Mouse (Mus musculus) CH12F3 (cell line): ENCODE measurements at regions not wholly inside any gene's neighbourhood (a gene's known extent, or its start where the extent isn't known, plus 50 kb on each side); places are given as distances from the start of the nearest gene placed in this dataset.

Experiments
- in situ Hi-C: fragments of 300-500 bp; cut with MboI; formaldehyde crosslinking; loops from 2 replicates; pipeline ENCODE4 v1.14.3; 2020; ENCODE audit warnings: low sequenced_read_pairs

- in situ Hi-C loops, result no loop called here
Measured at GRCm38 (mm10) chr15:63558691-63559090, 286.3 kb downstream of the Gsdmc2 start.

- in situ Hi-C loops, result no loop called here
Measured at GRCm38 (mm10) chr15:63557816-63558215, 287.2 kb downstream of the Gsdmc2 start.

- in situ Hi-C loops, result no loop called here
Measured at GRCm38 (mm10) chr15:63553597-63553996, 291.4 kb downstream of the Gsdmc2 start.

- in situ Hi-C loops, result no loop called here
Measured at GRCm38 (mm10) chr15:63532337-63533055, 312.5 kb downstream of the Gsdmc2 start.

GRCm38 (mm10) chr15:63527318-63527717, 317.7 kb downstream of the Gsdmc2 start:
- in situ Hi-C loops, result no loop called here

GRCm38 (mm10) chr15:63526820-63527219, 318.2 kb downstream of the Gsdmc2 start:
- in situ Hi-C loops, result no loop called here

- in situ Hi-C loops, result no loop called here
Measured at GRCm38 (mm10) chr15:63517301-63517700, 327.7 kb downstream of the Gsdmc2 start.

GRCm38 (mm10) chr15:63500453-63500852, 344.5 kb downstream of the Gsdmc2 start:
- in situ Hi-C loops, result no loop called here

- in situ Hi-C loops, result no loop called here
Measured at GRCm38 (mm10) chr15:63498483-63498882, 346.5 kb downstream of the Gsdmc2 start.

GRCm38 (mm10) chr15:63497207-63497606, 347.8 kb downstream of the Gsdmc2 start:
- in situ Hi-C loops, result no loop called here

GRCm38 (mm10) chr15:63484910-63485309, 360.1 kb downstream of the Gsdmc2 start:
- in situ Hi-C loops, result no loop called here

GRCm38 (mm10) chr15:63484217-63484887, 360.6 kb downstream of the Gsdmc2 start:
- in situ Hi-C loops, result no loop called here

- in situ Hi-C loops, result no loop called here
Measured at GRCm38 (mm10) chr15:63479270-63479805, 365.6 kb downstream of the Gsdmc2 start.

- in situ Hi-C loops, result no loop called here
Measured at GRCm38 (mm10) chr15:63466916-63467315, 378.1 kb downstream of the Gsdmc2 start.

- in situ Hi-C loops, result no loop called here
Measured at GRCm38 (mm10) chr15:63452529-63452928, 392.4 kb downstream of the Gsdmc2 start.

- in situ Hi-C loops, result no loop called here
Measured at GRCm38 (mm10) chr15:63446288-63446687, 398.7 kb downstream of the Gsdmc2 start.

GRCm38 (mm10) chr15:63445016-63445415, 400.0 kb downstream of the Gsdmc2 start:
- in situ Hi-C loops, result no loop called here

- in situ Hi-C loops, result no loop called here
Measured at GRCm38 (mm10) chr15:63442146-63442780, 402.7 kb downstream of the Gsdmc2 start.

GRCm38 (mm10) chr15:63412649-63413048, 432.3 kb downstream of the Gsdmc2 start:
- in situ Hi-C loops, result no loop called here

- in situ Hi-C loops, result no loop called here
Measured at GRCm38 (mm10) chr15:63411771-63412118, 433.2 kb downstream of the Gsdmc2 start.

GRCm38 (mm10) chr15:63410994-63411770, 433.8 kb downstream of the Gsdmc2 start:
- in situ Hi-C loops, result no loop called here
